9 mouse cellular contexts compared by ENCODE assay signal in the genomic region with DNA sequence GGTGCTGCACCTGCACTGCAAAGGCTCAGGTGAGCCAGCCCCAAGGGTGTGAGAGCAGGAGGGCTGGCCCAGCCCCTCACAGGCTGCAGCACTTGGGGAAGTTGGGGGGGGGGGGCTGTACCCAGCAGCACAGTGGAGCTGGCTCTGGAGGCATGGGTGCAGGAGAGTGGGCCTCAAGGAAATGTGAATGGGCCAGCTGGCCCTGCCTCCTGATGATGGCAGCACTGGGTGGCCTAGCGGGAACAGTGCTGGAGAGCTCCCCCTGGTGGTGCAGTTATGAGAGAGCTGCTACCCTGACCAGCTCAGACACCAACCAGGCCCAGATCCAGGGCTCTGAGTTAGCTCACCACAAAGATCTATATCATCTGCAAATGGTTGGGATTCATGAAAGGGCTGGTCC. TPM values are rescaled to one million over a fixed set of nuclear protein-coding genes. Genes with fewer than 3 reads are reported as not detected.
DNase-seq lines count a peak whose midpoint lies in the region; ATAC-seq and TF ChIP-seq lines count a peak whose summit lies in the region.
"Had no signal": no experiment of that assay in that cellular context is flagged by ENCODE, and none has a peak within 500 bp of the region (broad histone marks: within the 10 kb centered on the region; RNA-seq: fewer than 3 reads in every experiment).

No protein-coding gene starts in this region.

- no peaks in the 10 kb centered on the region for H3K36me3 ChIP-seq in CH12.LX (replicated peaks in 1 of 2; ENCODE audit: control insufficient read depth in 1 of 2, insufficient read depth in 1 of 2, low read length in 1 of 2)
- no peaks in the 10 kb centered on the region for H3K36me3 ChIP-seq in liver, embryonic 15.5 days (replicated peaks)

- peak; percentile 75 to 99 for TF ChIP-seq CTCF in CH12.LX (conservative IDR thresholded peaks at IDR 0.05 in 1 of 2, IDR thresholded peaks at IDR 0.05 in 1 of 2; ENCODE audit: low read depth in 2 of 2, low read length in 2 of 2)

- dilution Hi-C loops in CH12.LX (cut with MboI; ENCODE audit: extremely low pct_ligation_motif_present, extremely low pct_unique_long_range_greater_than_20kb, low sequenced_read_pairs) = no loop called here

- peaks cover 32% of the 10 kb centered on the region for H3K27me3 ChIP-seq in CH12.LX (replicated peaks)
- no peaks in the 10 kb centered on the region for H3K27me3 ChIP-seq in liver, embryonic 15.5 days

- no peaks in the 10 kb centered on the region for H3K9me3 ChIP-seq in CH12.LX (replicated peaks; ENCODE audit: low read length)
- H3K9me3 ChIP-seq in liver, embryonic 15.5 days (replicated peaks) = no peaks in the 10 kb centered on the region

- no peak overlapping the region for H3K4me2 ChIP-seq in CH12.LX (ENCODE audit: insufficient read depth, low read depth, poor library complexity, severe bottlenecking)
- H3K4me2 ChIP-seq in liver, embryonic 15.5 days = no peak overlapping the region

- TF ChIP-seq RAD21 in CH12.LX (IDR thresholded peaks at IDR 0.05; ENCODE audit: low read depth, low read length) = peak; percentile 46

- no peaks in the 10 kb centered on the region for H3K4me1 ChIP-seq in CH12.LX (ENCODE audit: control insufficient read depth in 1 of 2, insufficient read depth in 2 of 2)
- H3K4me1 ChIP-seq in liver, embryonic 15.5 days (replicated peaks) = no peaks in the 10 kb centered on the region

- H3K9ac ChIP-seq in CH12.LX (ENCODE audit: insufficient read depth, low read depth) = no peak overlapping the region
- H3K9ac ChIP-seq in liver, embryonic 15.5 days = no peak overlapping the region

- no peaks in the 10 kb centered on the region for H3K79me2 ChIP-seq in CH12.LX (replicated peaks; ENCODE audit: control insufficient read depth, extremely low read depth, insufficient read depth, poor library complexity, severe bottlenecking)

- peak; percentile 57; the same call in 1 of the 2 replicates for ATAC-seq in liver, embryonic 15.5 days (ENCODE audit: insufficient read depth)

- no peak for TF ChIP-seq EP300 in CH12.LX (IDR thresholded peaks at IDR 0.05; ENCODE audit: low read length)

- in situ Hi-C loops in CH12.LX (cut with MboI; ENCODE audit: low pct_ligation_motif_present, low pct_unique_long_range_greater_than_20kb, low sequenced_read_pairs) = no loop called here

- DNase-seq in CH12.LX (ENCODE audit: extremely low read depth) (peak; percentile 83), adipocyte (ENCODE audit: low spot score) (peak; percentile 61)
- peak; percentile 88 for DNase-seq in embryo, embryonic 10 days (ENCODE audit: low spot score)
- peak; percentile 23 to 45 for DNase-seq in gastrocnemius, postnatal 36 days
- DNase-seq in kidney, postnatal 25 days = peak; percentile 65 to 82
- peak; percentile 15 for DNase-seq in retina, adult 2 months (ENCODE audit: low read depth, low spot score)
- peak; percentile 36 to 86 for DNase-seq in thymus, postnatal 10 days (ENCODE audit: low spot score in 2 of 2)

- H3K4me3 ChIP-seq in CH12.LX (replicated peaks in 1 of 3; ENCODE audit: low read depth in 2 of 3, low read length in 2 of 3, poor library complexity in 1 of 3) = no peak overlapping the region
- no peak overlapping the region for H3K4me3 ChIP-seq in liver, embryonic 15.5 days (replicated peaks)

- intact Hi-C loops in gastrocnemius, postnatal 36 days (cut with DNase I) = no loop called here

- TF ChIP-seq POLR2A in CH12.LX (IDR thresholded peaks at IDR 0.05; ENCODE audit: low read depth, low read length) = no peak

- WGBS in liver, embryonic 15.5 days (ENCODE audit: insufficient replicate concordance) = 6% methylated on average over 1 of the region's 1 CpGs

- H3K27ac ChIP-seq in CH12.LX (ENCODE audit: insufficient read depth, low read depth) = no peak overlapping the region
- H3K27ac ChIP-seq in liver, embryonic 15.5 days (replicated peaks) = no peak overlapping the region
- H3K27ac ChIP-seq: macrophage had no signal

TF ChIP-seq in CH12.LX, 34 proteins besides CTCF, POLR2A, EP300 and RAD21:
- TF ChIP-seq NRF1 (IDR thresholded peaks at IDR 0.05; ENCODE audit: low read depth, low read length) = no peak
- no peak for TF ChIP-seq MAX (IDR thresholded peaks at IDR 0.05; ENCODE audit: low read length)
- TF ChIP-seq GABPA (IDR thresholded peaks at IDR 0.05; ENCODE audit: insufficient replicate concordance, low read depth, low read length) = no peak
- TF ChIP-seq CHD2 (IDR thresholded peaks at IDR 0.05; ENCODE audit: low read length) = no peak
- no peak for TF ChIP-seq BHLHE40 (IDR thresholded peaks at IDR 0.05; ENCODE audit: low read depth, low read length)
- no peak for TF ChIP-seq ZKSCAN1 (IDR thresholded peaks at IDR 0.05; ENCODE audit: borderline replicate concordance, low read depth, low read length)
- no peak for TF ChIP-seq JUND (conservative IDR thresholded peaks at IDR 0.05; ENCODE audit: low read depth, low read length)
- TF ChIP-seq NELFE (IDR thresholded peaks at IDR 0.05; ENCODE audit: low read depth, low read length) = peak; percentile 54; the same call in 1 of the 2 replicates
- TF ChIP-seq CHD1 (IDR thresholded peaks at IDR 0.05; ENCODE audit: low read depth, low read length) = no peak
- peak; percentile 75 for TF ChIP-seq SMC3 (IDR thresholded peaks at IDR 0.05; ENCODE audit: low read depth, low read length)
- no peak for TF ChIP-seq MXI1 (IDR thresholded peaks at IDR 0.05; ENCODE audit: low read depth, low read length)
- no peak for TF ChIP-seq TBP (conservative IDR thresholded peaks at IDR 0.05; ENCODE audit: low read depth, low read length)
- TF ChIP-seq KAT2A (IDR thresholded peaks at IDR 0.05; ENCODE audit: insufficient replicate concordance, low read length) = no peak
- TF ChIP-seq HCFC1 (IDR thresholded peaks at IDR 0.05; ENCODE audit: low read depth, low read length) = no peak
- no peak for TF ChIP-seq UBTF (IDR thresholded peaks at IDR 0.05; ENCODE audit: low read depth, low read length)
TF ChIP-seq in CH12.LX: peak in this region for 2.

RNA-seq across cellular contexts. Expression of a gene that starts 6.5 kb away (rescaled TPM):
- total RNA-seq in CH12.LX (2012; rRNA removed) (not detected in 2 replicates), CH12.LX (2014; rRNA removed) (not detected in 2 replicates)
- polyA plus RNA-seq in CH12.LX (2012; ENCODE audit: insufficient read length, low read depth) = not detected in 2 replicates
- total RNA-seq in gastrocnemius, postnatal 36 days (2021) = not detected
- polyA plus RNA-seq in liver, embryonic 15.5 days (2015; fragmentation: Nextera tagmentation; extraction: Ambion mirVana) = not detected in 2 replicates
- polyA plus RNA-seq: macrophage had no signal

RNA-seq across cellular contexts. Expression of a gene that starts 42.8 kb away (rescaled TPM):
- not detected in 2 replicates for total RNA-seq in CH12.LX (2012; rRNA removed)
- not detected in 2 replicates for total RNA-seq in CH12.LX (2014; rRNA removed)
- polyA plus RNA-seq in CH12.LX (2012; ENCODE audit: insufficient read length, low read depth) = not detected in 2 replicates
- not detected for total RNA-seq in gastrocnemius, postnatal 36 days (2021)
- not detected in 2 replicates for polyA plus RNA-seq in liver, embryonic 15.5 days (2015; fragmentation: Nextera tagmentation; extraction: Ambion mirVana)
- polyA plus RNA-seq: macrophage had no signal

Comparison
In these comparisons a context has a peak if more than half of its experiments do, and no peak if none do; other contexts are left out.
1. DNase-seq: peak in every context shown above with its lines; median percentile 88 in embryo, embryonic 10 days; 83 in CH12.LX; 74 in kidney, postnatal 25 days; 61 in adipocyte; 61 in thymus, postnatal 10 days; 34 in gastrocnemius, postnatal 36 days; 15 in retina, adult 2 months.